9 mouse cellular contexts compared by ENCODE assay signal in genomic region chr10:67061367-67061801, GRCm38 (mm10). TPM values are rescaled to one million over a fixed set of nuclear protein-coding genes. Genes with fewer than 3 reads are reported as not detected.
DNase-seq lines count a peak whose midpoint lies in the region; ATAC-seq lines count a peak whose summit lies in the region.
"Had no signal": no experiment of that assay in that cellular context is flagged by ENCODE, and none has a peak within 500 bp of the region (broad histone marks: within the 10 kb centered on the region; RNA-seq: fewer than 3 reads in every experiment).

No protein-coding gene starts in this region.

- ATAC-seq in intestine, embryonic 15.5 days, result no peak
- no peak for ATAC-seq in intestine, embryonic 16.5 days
- peak; percentile 43; the same call in 1 of the 2 replicates for ATAC-seq in hindbrain, embryonic 11.5 days (ENCODE audit: low FRiP score)

- 58% methylated on average over 10 of the region's 10 CpGs for WGBS in intestine, embryonic 15.5 days
- WGBS in intestine, embryonic 16.5 days, result 51% methylated on average over 10 of the region's 10 CpGs
- 29% methylated on average over 10 of the region's 10 CpGs for WGBS in hindbrain, embryonic 11.5 days

- H3K4me3 ChIP-seq in intestine, embryonic 15.5 days (replicated peaks), result no peak overlapping the region
- no peak overlapping the region for H3K4me3 ChIP-seq in intestine, embryonic 16.5 days (ENCODE audit: low read length)
- H3K4me3 ChIP-seq in hindbrain, embryonic 11.5 days (ENCODE audit: low read depth, low read length), result no peak overlapping the region

- H3K27me3 ChIP-seq in intestine, embryonic 15.5 days (replicated peaks), result no peaks in the 10 kb centered on the region
- H3K27me3 ChIP-seq in intestine, embryonic 16.5 days (replicated peaks; ENCODE audit: control insufficient read depth, insufficient read depth, low read length), result no peaks in the 10 kb centered on the region
- H3K27me3 ChIP-seq in hindbrain, embryonic 11.5 days (ENCODE audit: control insufficient read depth, insufficient read depth, low read length), result no peaks in the 10 kb centered on the region

- peak overlapping the region; percentile 48; the same call in 1 of the 2 replicates for H3K27ac ChIP-seq in intestine, embryonic 15.5 days
- H3K27ac ChIP-seq in intestine, embryonic 16.5 days (ENCODE audit: low read length), result no peak overlapping the region; the same call in 1 of the 2 replicates
- H3K27ac ChIP-seq in hindbrain, embryonic 11.5 days (ENCODE audit: low read depth, low read length), result no peak overlapping the region
- H3K27ac ChIP-seq: kidney, postnatal 0 days had no signal

- DNase-seq in embryo, embryonic 9.5 days (ENCODE audit: extremely low spot score), result peak; percentile 36
- DNase-seq in hindbrain, embryonic 11.5 days (ENCODE audit: low spot score), result peak; percentile 76
- DNase-seq in lung, postnatal 36 days, result peak; percentile 81
- DNase-seq in natural killer cell, adult 2 months (ENCODE audit: low spot score in 2 of 2), result no peak
- DNase-seq in thymus, postnatal 25 days, result no peak
- DNase-seq in thymus, postnatal 0 days (ENCODE audit: low spot score), result no peak

- H3K9me3 ChIP-seq in intestine, embryonic 15.5 days, result no peaks in the 10 kb centered on the region
- H3K9me3 ChIP-seq in intestine, embryonic 16.5 days (ENCODE audit: control insufficient read depth, low read length), result no peaks in the 10 kb centered on the region
- no peaks in the 10 kb centered on the region for H3K9me3 ChIP-seq in hindbrain, embryonic 11.5 days (ENCODE audit: control insufficient read depth, low read length)

- no peaks in the 10 kb centered on the region for H3K36me3 ChIP-seq in intestine, embryonic 15.5 days
- no peaks in the 10 kb centered on the region for H3K36me3 ChIP-seq in intestine, embryonic 16.5 days (ENCODE audit: control insufficient read depth, insufficient read depth, low read length)
- no peaks in the 10 kb centered on the region for H3K36me3 ChIP-seq in hindbrain, embryonic 11.5 days (ENCODE audit: control insufficient read depth, insufficient read depth, low read length)

- H3K4me2 ChIP-seq in intestine, embryonic 15.5 days (replicated peaks), result no peak overlapping the region
- H3K4me2 ChIP-seq in intestine, embryonic 16.5 days (ENCODE audit: low read depth, low read length), result no peak overlapping the region
- no peak overlapping the region for H3K4me2 ChIP-seq in hindbrain, embryonic 11.5 days (replicated peaks; ENCODE audit: low read depth, low read length)

- peaks cover 18% of the 10 kb centered on the region; the same call in 1 of the 2 replicates for H3K4me1 ChIP-seq in intestine, embryonic 15.5 days (replicated peaks)
- H3K4me1 ChIP-seq in intestine, embryonic 16.5 days (ENCODE audit: control insufficient read depth, insufficient read depth, low read length), result peaks cover 13% of the 10 kb centered on the region
- peaks cover 3% of the 10 kb centered on the region; the same call in 1 of the 2 replicates for H3K4me1 ChIP-seq in hindbrain, embryonic 11.5 days (replicated peaks; ENCODE audit: control insufficient read depth, insufficient read depth, low read length)

- H3K9ac ChIP-seq in intestine, embryonic 15.5 days, result no peak overlapping the region
- no peak overlapping the region for H3K9ac ChIP-seq in intestine, embryonic 16.5 days (ENCODE audit: low read depth, low read length)
- H3K9ac ChIP-seq in hindbrain, embryonic 11.5 days (ENCODE audit: low read depth, low read length), result no peak overlapping the region

RNA-seq across cellular contexts. Expression of gene Jmjd1c, which starts 34.5 kb away (rescaled TPM):
- polyA plus RNA-seq in intestine, embryonic 15.5 days (2015; fragmentation: Nextera tagmentation; extraction: Ambion mirVana), result 33.5 and 36.2 TPM in 2 replicates
- polyA plus RNA-seq in intestine, embryonic 16.5 days (2015; fragmentation: Nextera tagmentation; extraction: Ambion mirVana), result 21.9 and 22.2 TPM in 2 replicates
- 55.0 and 63.8 TPM in 2 replicates for polyA plus RNA-seq in hindbrain, embryonic 11.5 days (2014; fragmentation: Nextera tagmentation; extraction: Ambion mirVana)
- polyA plus RNA-seq in thymus, postnatal 0 days (2015; fragmentation: Nextera tagmentation; extraction: Ambion mirVana), result 53.5 and 61.4 TPM in 2 replicates

RNA-seq across cellular contexts. Expression of gene Reep3, which starts 35.4 kb away (rescaled TPM):
- polyA plus RNA-seq in intestine, embryonic 15.5 days (2015; fragmentation: Nextera tagmentation; extraction: Ambion mirVana), result 38.6 and 41.5 TPM in 2 replicates
- polyA plus RNA-seq in intestine, embryonic 16.5 days (2015; fragmentation: Nextera tagmentation; extraction: Ambion mirVana), result 36.2 and 42.1 TPM in 2 replicates
- 46.4 and 53.8 TPM in 2 replicates for polyA plus RNA-seq in hindbrain, embryonic 11.5 days (2014; fragmentation: Nextera tagmentation; extraction: Ambion mirVana)
- polyA plus RNA-seq in thymus, postnatal 0 days (2015; fragmentation: Nextera tagmentation; extraction: Ambion mirVana), result 18.1 and 18.2 TPM in 2 replicates

Comparison
In these comparisons a context has a peak if more than half of its experiments do, and no peak if none do; other contexts are left out.
1. DNase-seq: peak in embryo, embryonic 9.5 days (single experiment), hindbrain, embryonic 11.5 days (single experiment) and lung, postnatal 36 days (single experiment); none in natural killer cell, adult 2 months (0 of 2), thymus, postnatal 25 days (single experiment) and thymus, postnatal 0 days (single experiment).